Mouse (Mus musculus): ENCODE data around the gene Myt1l. TPM values are rescaled to one million over a fixed set of nuclear protein-coding genes. Genes with fewer than 3 reads are reported as not detected.

The Myt1l gene
- polyA plus RNA-seq, 1 experiment: 0.04 TPM

DNA sequence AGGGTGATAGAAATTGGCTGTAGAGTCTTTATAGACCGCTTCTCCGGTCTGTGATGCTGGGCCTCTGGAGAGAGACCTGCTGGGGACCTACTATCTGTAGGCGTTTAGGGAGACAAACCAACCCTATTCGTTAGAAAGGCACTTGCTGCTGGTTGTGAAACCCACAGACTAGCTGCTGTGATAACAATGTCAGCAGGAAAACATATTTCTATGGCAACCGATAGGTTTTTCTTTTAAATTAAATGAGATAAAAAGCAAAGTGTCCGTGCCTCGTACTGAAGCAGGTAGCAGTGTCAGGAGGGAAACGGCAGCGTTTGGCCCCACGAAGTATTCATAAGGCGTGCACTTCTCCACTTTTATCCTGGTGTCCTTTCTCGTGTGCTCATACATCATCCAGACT lies 127.5 kb downstream of the Myt1l start:
- DNase-seq (ENCODE audit: low spot score): no peak

- no peak for DNase-seq (ENCODE audit: low spot score)
These were observed 128.9 kb downstream of the Myt1l start for GRCm38 (mm10) chr12:29657061-29657460.

DNA sequence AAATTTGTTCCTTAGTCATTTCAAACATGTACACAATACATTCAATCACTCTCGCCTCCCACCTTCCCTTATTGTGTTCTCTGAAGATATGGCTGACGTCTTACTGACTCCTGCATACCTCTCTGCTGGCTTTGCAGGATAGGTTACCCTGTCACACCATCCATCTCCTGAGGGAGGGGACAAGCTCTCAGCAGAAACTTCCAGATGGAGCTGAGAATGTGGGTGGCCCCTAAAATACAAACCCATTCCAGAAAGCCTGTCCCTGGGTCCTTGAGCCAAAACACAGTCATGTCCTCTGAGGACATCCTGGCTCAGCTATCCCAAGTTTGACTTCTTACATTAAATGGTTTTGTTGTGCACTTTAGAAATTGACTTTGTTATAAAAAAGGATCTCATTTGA lies 129.7 kb downstream of the Myt1l start:
- no peak for DNase-seq (ENCODE audit: low spot score)

DNA sequence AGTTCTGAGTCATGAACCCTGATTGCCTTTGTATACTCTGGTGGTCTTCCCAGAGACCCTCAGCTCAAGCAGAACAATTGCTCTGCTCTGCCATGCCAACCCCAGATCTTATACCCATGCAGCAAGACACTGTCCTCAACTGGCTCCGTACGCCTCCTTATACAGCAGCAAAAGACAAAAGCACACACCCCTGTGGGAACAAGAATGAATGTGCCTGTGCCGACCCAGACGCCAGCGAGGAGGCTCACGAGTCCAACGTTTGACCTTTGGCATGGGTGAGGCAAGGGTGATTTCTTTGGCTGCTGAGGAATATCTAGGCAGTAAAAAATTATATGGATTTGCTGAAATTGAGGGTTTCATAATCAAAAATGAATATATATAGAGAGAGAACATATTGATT lies 143.8 kb downstream of the Myt1l start:
- no peak for DNase-seq (ENCODE audit: low spot score)

- DNase-seq (ENCODE audit: low spot score): no peak
These were observed 147.6 kb downstream of the Myt1l start for GRCm38 (mm10) chr12:29675594-29676362.

GRCm38 (mm10) chr12:29682384-29682783 lies 154.2 kb downstream of the Myt1l start:
- DNase-seq (ENCODE audit: low spot score): no peak

GRCm38 (mm10) chr12:29682946-29683345 lies 154.8 kb downstream of the Myt1l start:
- DNase-seq (ENCODE audit: low spot score): no peak

DNA sequence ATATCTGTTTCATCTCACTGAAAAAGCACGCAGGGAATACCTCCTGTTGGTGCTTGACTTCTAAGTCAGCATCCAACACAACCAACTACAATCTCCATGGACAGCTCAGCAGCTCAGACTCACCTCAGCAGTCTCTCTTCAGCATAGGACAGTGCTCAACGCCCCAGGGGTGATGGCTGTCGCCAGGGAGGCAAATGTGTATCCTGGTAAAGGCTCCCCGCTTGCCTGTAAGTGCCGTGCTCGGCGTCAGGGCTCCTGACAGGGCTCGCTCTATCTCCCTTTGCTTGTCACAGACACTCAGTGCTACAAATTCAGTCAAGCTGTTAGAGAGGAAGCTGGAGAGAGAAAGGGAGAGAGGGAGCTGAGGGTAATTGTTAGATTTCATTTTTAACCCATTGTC lies 158.1 kb downstream of the Myt1l start:
- DNase-seq (ENCODE audit: low spot score): no peak

GRCm38 (mm10) chr12:29691566-29691965 lies 163.4 kb downstream of the Myt1l start:
- DNase-seq (ENCODE audit: low spot score): no peak

- DNase-seq (ENCODE audit: low spot score): no peak
These were observed 167.0 kb downstream of the Myt1l start for GRCm38 (mm10) chr12:29695194-29695593.

DNA sequence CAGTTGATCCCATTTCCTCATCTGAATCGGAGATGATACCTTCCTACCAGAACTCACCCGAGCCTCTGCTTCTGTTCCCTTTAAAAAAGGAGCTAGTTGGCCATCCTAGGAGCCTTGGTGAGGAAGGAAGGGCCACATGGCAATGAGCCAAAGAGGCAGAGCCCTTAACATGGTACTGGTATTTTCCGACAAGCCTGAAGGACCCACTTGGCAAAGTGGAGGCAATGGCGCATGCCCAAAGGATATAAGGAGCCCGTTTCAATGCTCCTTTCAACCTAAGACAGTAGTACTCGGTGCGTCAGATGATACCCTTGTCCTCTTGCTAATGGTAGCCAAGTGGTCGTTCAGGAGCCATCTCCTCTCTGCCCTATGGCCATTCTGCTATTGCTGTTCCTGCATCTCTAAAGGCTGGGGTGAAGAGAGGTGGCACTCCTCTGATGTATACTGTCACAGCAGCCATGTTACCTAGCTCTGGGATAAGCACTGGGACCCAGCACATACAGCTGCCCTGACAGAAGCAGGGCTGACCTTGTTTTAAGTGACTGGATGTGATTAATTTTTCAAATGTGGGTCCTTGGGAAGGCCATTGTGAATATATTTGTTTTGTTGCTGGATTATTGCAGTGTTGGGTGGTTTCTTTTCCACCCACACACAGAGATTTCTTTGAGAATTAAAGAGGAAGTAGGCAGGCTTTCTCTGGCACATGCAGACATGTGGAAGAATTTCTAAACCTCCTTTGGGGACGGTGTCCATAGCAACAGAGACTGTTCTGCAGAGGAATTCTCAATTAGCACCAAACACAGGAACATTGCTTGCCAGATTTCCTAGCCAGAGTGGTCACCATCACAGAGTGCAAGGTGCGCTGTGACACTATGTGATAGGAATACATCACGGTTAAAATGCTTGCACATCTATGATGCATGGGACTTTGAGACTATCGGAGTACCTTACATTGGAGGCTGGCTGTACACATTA lies 169.6 kb downstream of the Myt1l start:
- DNase-seq (ENCODE audit: low spot score): no peak

DNA sequence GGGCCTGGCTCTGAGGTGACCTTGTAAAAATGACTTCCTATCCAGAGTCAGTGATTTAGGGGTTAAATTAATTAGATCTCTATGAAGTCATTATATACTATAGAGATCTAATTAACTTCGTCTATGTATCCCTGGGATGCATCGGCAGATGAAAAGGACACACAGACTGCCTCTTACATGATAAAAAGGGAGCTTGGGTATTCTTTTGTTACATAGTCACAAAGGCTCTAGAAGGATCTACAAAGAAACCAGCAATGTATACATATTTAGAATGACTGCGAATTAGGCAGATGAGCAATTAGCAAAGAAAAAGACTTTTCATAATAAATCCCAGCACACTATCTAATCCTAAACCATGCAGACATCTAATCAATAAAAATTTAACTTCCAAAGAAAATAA lies 170.4 kb downstream of the Myt1l start:
- DNase-seq (ENCODE audit: low spot score): no peak

DNA sequence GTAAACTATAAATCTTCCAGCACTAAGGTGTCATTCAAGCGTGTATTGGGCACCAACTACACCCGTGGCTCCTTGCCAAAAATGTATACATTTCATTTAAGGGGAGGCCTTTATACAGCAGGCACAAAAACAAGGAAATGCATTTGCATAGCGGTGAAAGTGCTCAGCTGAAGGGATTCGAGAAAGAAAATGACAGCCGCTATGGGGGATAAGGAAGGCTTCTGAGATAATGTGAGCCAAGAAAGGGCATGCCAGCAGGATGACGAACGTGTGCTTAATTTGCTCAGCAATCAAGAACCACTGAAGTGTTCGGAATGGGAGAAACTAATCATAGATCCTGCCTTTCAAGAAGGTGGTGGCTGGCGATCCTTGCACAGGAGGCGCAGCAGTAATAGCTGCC lies 170.8 kb downstream of the Myt1l start:
- DNase-seq (ENCODE audit: low spot score): no peak

DNA sequence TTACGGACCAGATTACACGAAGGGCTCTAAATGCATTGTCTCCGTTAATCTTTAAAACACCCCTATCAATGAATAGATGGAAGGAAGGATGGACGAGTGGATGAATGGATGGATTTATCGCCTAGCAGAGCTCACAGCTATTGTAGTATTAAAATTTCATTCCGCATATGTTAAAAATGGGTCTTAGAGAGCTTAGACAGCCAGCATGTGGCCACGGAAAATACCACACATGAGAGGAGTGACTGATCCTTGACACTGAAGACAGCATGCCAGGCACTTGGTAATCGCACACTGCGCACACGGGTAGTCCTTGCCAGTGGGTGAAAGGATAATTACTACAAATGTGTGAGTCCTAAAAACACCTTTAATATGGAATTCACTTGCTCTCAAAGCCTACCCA lies 171.2 kb downstream of the Myt1l start:
- DNase-seq (ENCODE audit: low spot score): no peak

GRCm38 (mm10) chr12:29700026-29700425 lies 171.8 kb downstream of the Myt1l start:
- no peak for DNase-seq (ENCODE audit: low spot score)

DNA sequence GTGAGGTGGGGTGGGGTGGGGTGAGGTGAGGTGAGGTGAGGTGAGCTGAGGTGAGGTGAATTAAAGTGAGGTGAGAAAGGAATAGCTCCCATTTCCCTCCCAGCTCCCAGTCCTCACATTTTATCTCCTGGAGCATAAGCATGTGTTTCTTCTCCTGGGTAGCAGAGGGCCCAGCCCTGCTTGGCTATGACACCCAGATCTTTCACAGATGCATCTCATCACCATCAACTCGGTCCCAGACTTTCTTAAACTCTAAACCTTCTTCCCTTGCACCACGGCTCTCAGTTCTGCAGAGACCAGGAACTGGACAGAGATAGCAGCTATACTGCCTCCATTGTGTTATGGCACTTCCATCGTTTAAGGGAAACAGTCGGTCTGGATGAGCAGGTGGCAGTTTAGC lies 172.9 kb downstream of the Myt1l start:
- DNase-seq (ENCODE audit: low spot score): no peak

GRCm38 (mm10) chr12:29701731-29702316 lies 173.6 kb downstream of the Myt1l start:
- DNase-seq (ENCODE audit: low spot score): no peak

- DNase-seq (ENCODE audit: low spot score): no peak
These were observed 174.4 kb downstream of the Myt1l start for GRCm38 (mm10) chr12:29702626-29703025.

GRCm38 (mm10) chr12:29703541-29703940 lies 175.4 kb downstream of the Myt1l start:
- DNase-seq (ENCODE audit: low spot score): no peak

GRCm38 (mm10) chr12:29707094-29707493 lies 178.9 kb downstream of the Myt1l start:
- no peak for DNase-seq (ENCODE audit: low spot score)

- no peak for DNase-seq (ENCODE audit: low spot score)
These were observed 180.0 kb downstream of the Myt1l start for GRCm38 (mm10) chr12:29708166-29708565.

Measured in urinary bladder, adult 2 months (tissue).